23 mouse cellular contexts compared by ENCODE assay signal in the genomic region with DNA sequence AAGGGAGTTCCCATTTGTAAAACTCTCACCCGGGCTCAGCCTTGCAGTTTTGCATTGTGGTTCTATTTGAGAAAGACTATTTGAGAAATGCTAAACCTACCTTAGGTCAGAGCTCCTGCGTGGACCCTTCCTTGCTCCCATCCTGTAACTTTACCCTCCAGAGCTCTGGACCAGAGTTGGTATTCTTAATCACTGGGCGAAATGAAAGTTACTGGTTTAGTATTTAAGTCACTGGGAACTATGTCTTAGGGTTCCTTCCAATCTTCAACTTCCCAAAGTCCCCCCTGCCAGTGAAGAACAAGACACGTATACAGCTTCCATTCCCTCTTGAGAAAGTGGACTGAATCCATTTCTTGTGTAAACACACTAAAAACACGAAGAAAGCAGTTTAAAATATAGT. TPM values are rescaled to one million over a fixed set of nuclear protein-coding genes. Genes with fewer than 3 reads are reported as not detected.
DNase-seq lines count a peak whose midpoint lies in the region; ATAC-seq and TF ChIP-seq lines count a peak whose summit lies in the region.
"Had no signal": no experiment of that assay in that cellular context is flagged by ENCODE, and none has a peak within 500 bp of the region (broad histone marks: within the 10 kb centered on the region; RNA-seq: fewer than 3 reads in every experiment).

No protein-coding gene starts in this region.

- peaks cover 5% of the 10 kb centered on the region; the same call in 1 of the 2 replicates for H3K4me1 ChIP-seq in hindbrain, embryonic 11.5 days (replicated peaks; ENCODE audit: control insufficient read depth, insufficient read depth, low read length)
- peaks cover 9% of the 10 kb centered on the region for H3K4me1 ChIP-seq in hindbrain, embryonic 16.5 days (ENCODE audit: control insufficient read depth, insufficient read depth, low read depth, low read length)
- H3K4me1 ChIP-seq in hindbrain, embryonic 15.5 days (replicated peaks) = peaks cover 9% of the 10 kb centered on the region
- H3K4me1 ChIP-seq in midbrain, embryonic 16.5 days (ENCODE audit: control insufficient read depth, insufficient read depth, low read length) = peaks cover 7% of the 10 kb centered on the region
- no peaks in the 10 kb centered on the region for H3K4me1 ChIP-seq in lung, postnatal 0 days (ENCODE audit: insufficient read depth, low read depth, low read length)
- H3K4me1 ChIP-seq: liver, embryonic 13.5 days had no signal

- H3K9ac ChIP-seq in hindbrain, embryonic 11.5 days (ENCODE audit: low read depth, low read length) = no peak overlapping the region
- no peak overlapping the region for H3K9ac ChIP-seq in hindbrain, embryonic 16.5 days (ENCODE audit: low read depth, low read length)
- no peak overlapping the region for H3K9ac ChIP-seq in hindbrain, embryonic 15.5 days
- H3K9ac ChIP-seq in midbrain, embryonic 16.5 days (ENCODE audit: low read depth, low read length) = no peak overlapping the region
- no peak overlapping the region for H3K9ac ChIP-seq in lung, postnatal 0 days (replicated peaks; ENCODE audit: low read depth)
- H3K9ac ChIP-seq: liver, embryonic 13.5 days had no signal

- H3K27ac ChIP-seq in hindbrain, embryonic 11.5 days (ENCODE audit: low read depth, low read length) = no peak overlapping the region
- H3K27ac ChIP-seq in hindbrain, embryonic 16.5 days (ENCODE audit: low read depth, low read length) = no peak overlapping the region
- no peak overlapping the region for H3K27ac ChIP-seq in hindbrain, embryonic 15.5 days (replicated peaks)
- peak overlapping the region; percentile 33; the same call in 1 of the 2 replicates for H3K27ac ChIP-seq in midbrain, embryonic 16.5 days (ENCODE audit: low read length)
- no peak overlapping the region for H3K27ac ChIP-seq in lung, postnatal 0 days (ENCODE audit: low read length)
- H3K27ac ChIP-seq: forebrain, embryonic 10.5 days; heart, adult 2 months; left cerebral cortex, adult 2 months; liver, embryonic 13.5 days had no signal

- H3K4me3 ChIP-seq in hindbrain, embryonic 11.5 days (ENCODE audit: low read depth, low read length) = no peak overlapping the region
- no peak overlapping the region for H3K4me3 ChIP-seq in hindbrain, embryonic 16.5 days (ENCODE audit: low read length)
- H3K4me3 ChIP-seq in hindbrain, embryonic 15.5 days = no peak overlapping the region
- no peak overlapping the region for H3K4me3 ChIP-seq in midbrain, embryonic 16.5 days (ENCODE audit: low read depth, low read length)
- H3K4me3 ChIP-seq in lung, postnatal 0 days (ENCODE audit: low read depth, low read length) = no peak overlapping the region
- H3K4me3 ChIP-seq: forebrain, embryonic 10.5 days; heart, adult 2 months; left cerebral cortex, adult 2 months; liver, embryonic 13.5 days had no signal

- no peaks in the 10 kb centered on the region for H3K36me3 ChIP-seq in hindbrain, embryonic 11.5 days (ENCODE audit: control insufficient read depth, insufficient read depth, low read length)
- no peaks in the 10 kb centered on the region for H3K36me3 ChIP-seq in hindbrain, embryonic 16.5 days (ENCODE audit: control insufficient read depth, insufficient read depth, low read length)
- H3K36me3 ChIP-seq in hindbrain, embryonic 15.5 days = no peaks in the 10 kb centered on the region
- H3K36me3 ChIP-seq in midbrain, embryonic 16.5 days (ENCODE audit: control insufficient read depth, insufficient read depth, low read length) = no peaks in the 10 kb centered on the region
- no peaks in the 10 kb centered on the region for H3K36me3 ChIP-seq in lung, postnatal 0 days (ENCODE audit: insufficient read depth, low read length)
- H3K36me3 ChIP-seq: forebrain, embryonic 10.5 days; G1E; liver, embryonic 13.5 days had no signal

- no peak for TF ChIP-seq POLR2A in brain, embryonic 14.5 days (IDR thresholded peaks at IDR 0.05; ENCODE audit: borderline replicate concordance, extremely low read depth, insufficient read depth, insufficient read length, poor library complexity, severe bottlenecking)

- no peak for TF ChIP-seq EP300 in lung, postnatal 0 days (IDR thresholded peaks at IDR 0.05)

- peak; percentile 16 for DNase-seq in hindbrain, embryonic 11.5 days (ENCODE audit: low spot score)
- DNase-seq in brain, embryonic 14.5 days (ENCODE audit: low read depth) = peak; percentile 26
- DNase-seq in lung, postnatal 0 days (ENCODE audit: low spot score) = no peak
- no peak for DNase-seq in ovary, postnatal 10 days (ENCODE audit: low spot score)
- DNase-seq: adrenal gland, adult 2 months; cerebellum, adult 8-10 months; cerebellum, postnatal 36 days; gastrocnemius, postnatal 36 days; heart, adult 2 months; kidney, adult 18-20 months; liver, embryonic 13.5 days; lung, adult 2 months had no signal

- no peak overlapping the region; the same call in 1 of the 2 replicates for H3K4me2 ChIP-seq in hindbrain, embryonic 11.5 days (replicated peaks; ENCODE audit: low read depth, low read length)
- H3K4me2 ChIP-seq in hindbrain, embryonic 16.5 days (ENCODE audit: low read length) = no peak overlapping the region
- peak overlapping the region; percentile 21 for H3K4me2 ChIP-seq in hindbrain, embryonic 15.5 days
- H3K4me2 ChIP-seq in midbrain, embryonic 16.5 days (ENCODE audit: low read length) = peak overlapping the region; percentile 5; the same call in 1 of the 2 replicates
- H3K4me2 ChIP-seq in lung, postnatal 0 days (replicated peaks; ENCODE audit: low read depth, low read length) = no peak overlapping the region
- H3K4me2 ChIP-seq: liver, embryonic 13.5 days had no signal

- WGBS in hindbrain, embryonic 11.5 days = 6% methylated on average over 5 of the region's 5 CpGs
- WGBS in hindbrain, embryonic 16.5 days = 10% methylated on average over 5 of the region's 5 CpGs
- WGBS in hindbrain, embryonic 15.5 days = 8% methylated on average over 5 of the region's 5 CpGs
- 14% methylated on average over 5 of the region's 5 CpGs for WGBS in midbrain, embryonic 16.5 days
- 11% methylated on average over 5 of the region's 5 CpGs for WGBS in lung, postnatal 0 days

- TF ChIP-seq CTCF in brain, embryonic 14.5 days (IDR thresholded peaks at IDR 0.05; ENCODE audit: borderline replicate concordance, extremely low read depth, insufficient read depth, insufficient read length) = no peak
- no peak for TF ChIP-seq CTCF in lung, postnatal 0 days (IDR thresholded peaks at IDR 0.05)

- no peaks in the 10 kb centered on the region for H3K9me3 ChIP-seq in hindbrain, embryonic 11.5 days (ENCODE audit: control insufficient read depth, low read length)
- H3K9me3 ChIP-seq in hindbrain, embryonic 16.5 days (ENCODE audit: control insufficient read depth, low read length) = no peaks in the 10 kb centered on the region
- no peaks in the 10 kb centered on the region for H3K9me3 ChIP-seq in hindbrain, embryonic 15.5 days
- no peaks in the 10 kb centered on the region for H3K9me3 ChIP-seq in midbrain, embryonic 16.5 days (replicated peaks; ENCODE audit: control insufficient read depth, low read length, poor library complexity, severe bottlenecking)
- no peaks in the 10 kb centered on the region for H3K9me3 ChIP-seq in lung, postnatal 0 days (ENCODE audit: low read length)
- H3K9me3 ChIP-seq: forebrain, embryonic 10.5 days; G1E; liver, embryonic 13.5 days had no signal

- peaks cover 19% of the 10 kb centered on the region for H3K27me3 ChIP-seq in hindbrain, embryonic 11.5 days (ENCODE audit: control insufficient read depth, insufficient read depth, low read length)
- H3K27me3 ChIP-seq in hindbrain, embryonic 16.5 days (replicated peaks; ENCODE audit: control insufficient read depth, insufficient read depth, low read length) = peaks cover 35% of the 10 kb centered on the region
- peaks cover 47% of the 10 kb centered on the region for H3K27me3 ChIP-seq in hindbrain, embryonic 15.5 days
- H3K27me3 ChIP-seq in midbrain, embryonic 16.5 days (ENCODE audit: control insufficient read depth, insufficient read depth, low read depth, low read length) = peaks cover 28% of the 10 kb centered on the region
- H3K27me3 ChIP-seq in lung, postnatal 0 days (replicated peaks; ENCODE audit: insufficient read depth, low read length) = peaks cover 63% of the 10 kb centered on the region

- no peak for ATAC-seq in hindbrain, embryonic 11.5 days (ENCODE audit: low FRiP score)
- ATAC-seq in hindbrain, embryonic 16.5 days = no peak
- ATAC-seq in hindbrain, embryonic 15.5 days (ENCODE audit: low FRiP score, low read depth) = no peak
- ATAC-seq in midbrain, embryonic 16.5 days = no peak
- ATAC-seq in lung, postnatal 0 days = no peak
- ATAC-seq: inflammation-experienced regulatory T-cells, adult 6 months had no signal

RNA-seq across cellular contexts. Expression of a gene that starts 5.6 kb away (rescaled TPM):
- 3.1 and 3.8 TPM in 2 replicates for polyA plus RNA-seq in hindbrain, embryonic 11.5 days (2014; fragmentation: Nextera tagmentation; extraction: Ambion mirVana)
- 6.9 TPM in 2 replicates for polyA plus RNA-seq in hindbrain, embryonic 16.5 days (2015; fragmentation: Nextera tagmentation; extraction: Ambion mirVana)
- polyA plus RNA-seq in brain, embryonic 14.5 days (2012; rRNA removed) = 10.1 and 14.1 TPM in 2 replicates
- 6.9 and 7.9 TPM in 2 replicates for polyA plus RNA-seq in hindbrain, embryonic 15.5 days (2015; fragmentation: Nextera tagmentation; extraction: Ambion mirVana)
- polyA plus RNA-seq in midbrain, embryonic 16.5 days (2015; fragmentation: Nextera tagmentation; extraction: Ambion mirVana) = 12.0 and 15.4 TPM in 2 replicates
- polyA plus RNA-seq in lung, postnatal 0 days (2015; fragmentation: Nextera tagmentation; extraction: Ambion mirVana) = not detected in 2 replicates
- polyA plus RNA-seq: adrenal gland, adult 2 months; G1E; heart, adult 2 months; heart, embryonic 14.5 days; inflammation-experienced regulatory T-cells, adult 6 months; large intestine, adult 2 months; liver, embryonic 13.5 days; lung, adult 2 months; spleen, adult 2 months; testis, adult 2 months had no signal

Comparison
In these comparisons a context has a peak if more than half of its experiments do, and no peak if none do; other contexts are left out.
1. H3K4me2 ChIP-seq: peak in hindbrain, embryonic 15.5 days (single experiment) and midbrain, embryonic 16.5 days (single experiment); none in hindbrain, embryonic 11.5 days (single experiment), hindbrain, embryonic 16.5 days (single experiment) and lung, postnatal 0 days (single experiment).
2. DNase-seq: peak in hindbrain, embryonic 11.5 days (single experiment) and brain, embryonic 14.5 days (single experiment); none in lung, postnatal 0 days (single experiment) and ovary, postnatal 10 days (single experiment).